Mouse (Mus musculus): ENCODE data around the gene Abhd10. TPM values are rescaled to one million over a fixed set of nuclear protein-coding genes. Genes with fewer than 3 reads are reported as not detected.

Abhd10 gene
- polyA plus RNA-seq, 1 experiment, result 22.0 TPM

Other genes with a start within 250 kb of the Abhd10 start
- 0.27 and 0.48 TPM in 2 replicates for gene Gm609, start 250.0 kb downstream of the Abhd10 start, polyA plus RNA-seq (2012; rRNA removed)
- gene Gm17783, start 210.9 kb downstream of the Abhd10 start, polyA plus RNA-seq (2012; rRNA removed), result not detected in 2 replicates
- gene Slc9c1, start 207.6 kb downstream of the Abhd10 start, polyA plus RNA-seq (2012; rRNA removed), result not detected in 2 replicates
- gene Gcsam, start 132.6 kb downstream of the Abhd10 start, polyA plus RNA-seq (2012; rRNA removed), result 0.32 and 0.45 TPM in 2 replicates
- 1.6 and 2.5 TPM in 2 replicates for gene BC016579, start 88.9 kb downstream of the Abhd10 start, polyA plus RNA-seq (2012; rRNA removed)
- gene Tmprss7, start 49.3 kb downstream of the Abhd10 start, polyA plus RNA-seq (2012; rRNA removed), result 0.04 and 0.22 TPM in 2 replicates
- gene Tagln3, start 18.3 kb downstream of the Abhd10 start, polyA plus RNA-seq (2012; rRNA removed), result 1.4 and 2.0 TPM in 2 replicates
- 65.9 and 73.9 TPM in 2 replicates for gene Phldb2, start 210.6 kb upstream of the Abhd10 start, polyA plus RNA-seq (2012; rRNA removed)

Data from urinary bladder, adult 2 months (tissue).